Mouse (Mus musculus) forebrain, embryonic 15.5 days (tissue): ENCODE results near the gene Polr2c. TPM values are rescaled to one million over a fixed set of nuclear protein-coding genes. Genes with fewer than 3 reads are reported as not detected.
A peak's percentile ranks its signal among the peaks of the same experiment; 100 is the strongest.
"Not testable (repeated sequence)": the region's sequence is repeated elsewhere in the genome, so short reads cannot be mapped to it uniquely, and the experiment has no call there.

ENCODE experiments used
- ATAC-seq: fragments of 200-750 bp; cut with Nextera tagmentation; replicated peaks from 2 replicates; pipeline ENCODE4 v1.8.0; 2017; ENCODE audit warnings: mild to moderate bottlenecking, moderate TSS enrichment, moderate library complexity
- H3K27ac ChIP-seq: fragments of 300-500 bp; sonication (generic); replicated peaks from 2 replicates; pipeline ENCODE4 v1.5.1; 2015; ENCODE audit warnings: mild to moderate bottlenecking, inconsistent platforms
- H3K27me3 ChIP-seq: fragments of 300-500 bp; sonication (generic); 2 replicates; pipeline ENCODE4 v1.6.1; 2015; ENCODE audit warnings: inconsistent platforms
- H3K36me3 ChIP-seq: fragments of 300-500 bp; sonication (generic); 2 replicates; pipeline ENCODE4 v1.6.1; 2015; ENCODE audit warnings: mild to moderate bottlenecking, inconsistent platforms
- H3K4me1 ChIP-seq: fragments of 300-500 bp; sonication (generic); 2 replicates; pipeline ENCODE4 v1.6.1; 2015; ENCODE audit warnings: inconsistent platforms
- H3K4me2 ChIP-seq: fragments of 300-500 bp; sonication (generic); replicated peaks from 2 replicates; pipeline ENCODE4 v1.6.1; 2015; ENCODE audit warnings: mild to moderate bottlenecking, inconsistent platforms
- H3K4me3 ChIP-seq: fragments of 300-500 bp; sonication (generic); 2 replicates; pipeline ENCODE4 v1.5.1; 2015; ENCODE audit warnings: mild to moderate bottlenecking, inconsistent platforms
- H3K9ac ChIP-seq: fragments of 300-500 bp; sonication (generic); replicated peaks from 2 replicates; pipeline ENCODE4 v1.6.1; 2015; ENCODE audit warnings: mild to moderate bottlenecking, inconsistent platforms
- H3K9me3 ChIP-seq: fragments of 300-500 bp; sonication (generic); 2 replicates; pipeline ENCODE4 v1.6.1; 2016; ENCODE audit warnings: inconsistent platforms
- WGBS: fragments of 180-500 bp; shearing (Covaris S2); methylation state at CpG from one replicate; pipeline ENCODE4 v1.1.7; 2015; ENCODE audit warnings: mixed read lengths; 5-methylcytosine and 5-hydroxymethylcytosine counted together
- polyA plus RNA-seq: library from polyadenylated mRNA; unstranded; fragments of >200 nt; fragmentation: Nextera tagmentation; extraction: Ambion mirVana; gene quantifications from 2 replicates; pipeline ENCODE4 v1.2.1, GENCODE M21; 2015

Polr2c gene
- polyA plus RNA-seq, 1 experiment from 2014 or later: 150 TPM

DNA sequence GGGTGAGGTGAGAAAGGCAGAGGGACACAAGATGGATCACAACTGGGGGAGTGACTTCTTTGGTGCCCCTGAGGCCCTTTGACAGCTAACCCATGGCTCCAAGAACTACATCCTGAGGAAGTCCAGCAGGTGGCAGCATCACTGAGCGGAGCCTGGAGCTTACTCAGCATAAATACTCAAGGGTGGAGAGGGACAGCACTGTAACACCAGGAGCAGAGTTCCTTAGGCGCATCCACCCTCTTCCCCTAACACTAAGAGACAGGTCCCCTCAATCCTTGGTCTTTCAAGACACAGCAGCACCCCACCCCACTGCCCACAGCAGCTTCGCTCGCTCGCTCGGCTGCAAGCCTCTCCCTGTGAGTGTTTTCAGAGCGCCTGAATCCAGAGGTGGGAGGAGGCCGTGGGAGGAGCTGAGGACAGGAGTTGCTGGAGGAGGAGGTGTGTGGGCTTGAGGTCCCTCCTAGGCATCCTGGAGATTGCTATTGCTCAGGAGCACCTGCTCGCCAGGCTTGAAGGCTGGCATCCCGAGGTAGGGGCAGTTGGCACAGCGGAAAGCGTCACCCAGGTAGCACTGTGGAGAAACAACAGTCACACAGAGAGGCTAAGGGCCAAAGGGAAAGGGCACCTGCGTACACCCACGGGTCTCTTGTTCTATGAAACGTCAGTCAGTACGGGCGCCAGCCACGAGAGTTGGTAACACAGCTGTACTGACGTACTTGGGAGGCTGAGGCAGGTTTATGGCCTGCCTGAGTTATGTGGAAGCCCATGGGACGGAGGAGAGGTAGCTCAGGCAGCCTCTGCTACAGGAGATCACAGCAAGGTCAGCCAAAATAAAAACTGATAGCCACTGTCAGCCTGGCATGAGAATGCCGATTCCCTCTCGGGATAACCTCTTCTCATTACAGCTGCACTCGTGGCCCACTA is 34.4 kb upstream of the Polr2c start:
- ATAC-seq: peak; percentile 38; the same call in 1 of the 2 replicates
- H3K36me3 ChIP-seq: peaks cover 64% of the 10 kb centered on the region

GRCm38 (mm10) chr8:94825170-94825569 is 32.1 kb upstream of the Polr2c start:
- Histone ChIP-seq H3K4me2 (no peak overlapping the region), H3K9me3 (no peaks in the 10 kb centered on the region), H3K9ac (no peak overlapping the region), H3K4me3 (no peak overlapping the region), H3K4me1 (no peaks in the 10 kb centered on the region), H3K27me3 (no peaks in the 10 kb centered on the region), H3K36me3 (peaks cover 75% of the 10 kb centered on the region), H3K27ac (no peak overlapping the region)
- ATAC-seq: no peak
- 79% methylated on average over 6 of the region's 6 CpGs for WGBS

More for the DNA sequence above, 34.4 kb upstream of the Polr2c start:
- no peaks in the 10 kb centered on the region for H3K9me3 ChIP-seq
- H3K27me3 ChIP-seq: no peaks in the 10 kb centered on the region
- no peak overlapping the region for H3K9ac ChIP-seq
- H3K4me3 ChIP-seq: no peak overlapping the region
- no peaks in the 10 kb centered on the region for H3K4me1 ChIP-seq
- H3K27ac ChIP-seq: no peak overlapping the region
- no peak overlapping the region for H3K4me2 ChIP-seq
- 79% methylated on average over 23 of the region's 23 CpGs for WGBS

- WGBS: 91% methylated on average over 5 of the region's 5 CpGs
- Histone ChIP-seq H3K4me1 (no peaks in the 10 kb centered on the region), H3K9me3 (no peaks in the 10 kb centered on the region), H3K4me2 (no peak overlapping the region), H3K4me3 (no peak overlapping the region), H3K36me3 (peaks cover 73% of the 10 kb centered on the region), H3K27me3 (no peaks in the 10 kb centered on the region), H3K9ac (no peak overlapping the region), H3K27ac (no peak overlapping the region)
- no peak for ATAC-seq
Observed at GRCm38 (mm10) chr8:94826210-94826609, 31.0 kb upstream of the Polr2c start.

DNA sequence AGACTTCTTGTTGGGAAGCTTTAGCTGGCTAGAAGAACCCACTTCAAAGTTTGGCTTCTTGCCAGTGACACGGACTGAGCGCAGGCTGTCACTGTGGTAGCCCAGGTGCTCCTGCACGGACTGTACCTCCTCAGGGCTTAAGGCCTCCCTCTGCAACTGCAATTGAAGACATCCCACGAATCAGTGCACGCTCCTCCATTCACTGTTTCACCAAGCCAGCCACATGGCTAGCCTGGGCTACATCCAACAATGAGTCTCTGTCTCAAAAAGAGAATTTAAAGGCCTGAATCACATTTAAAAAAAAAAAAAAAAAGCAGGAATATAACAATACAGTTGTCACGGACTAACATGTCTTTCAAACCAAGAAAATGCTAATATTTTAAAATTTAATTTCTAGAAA is 29.0 kb upstream of the Polr2c start:
- H3K27ac ChIP-seq: no peak overlapping the region
- no peaks in the 10 kb centered on the region for H3K27me3 ChIP-seq
- H3K36me3 ChIP-seq: peaks cover 63% of the 10 kb centered on the region
- H3K9me3 ChIP-seq: no peaks in the 10 kb centered on the region
- WGBS: 88% methylated on average over 6 of the region's 6 CpGs
- H3K4me3 ChIP-seq: no peak overlapping the region
- no peak for ATAC-seq
- H3K4me2 ChIP-seq: no peak overlapping the region
- peaks cover 11% of the 10 kb centered on the region; the same call in 1 of the 2 replicates for H3K4me1 ChIP-seq
- H3K9ac ChIP-seq: no peak overlapping the region

- WGBS: 87% methylated on average over 7 of the region's 7 CpGs
Observed at GRCm38 (mm10) chr8:94833901-94834405, 23.3 kb upstream of the Polr2c start.

GRCm38 (mm10) chr8:94835751-94836150 is 21.5 kb upstream of the Polr2c start:
- ATAC-seq, H3K27me3 ChIP-seq, H3K4me2 ChIP-seq, H3K9ac ChIP-seq, H3K4me3 ChIP-seq, H3K9me3 ChIP-seq, H3K27ac ChIP-seq: not testable (repeated sequence)
- peaks cover 10% of the 10 kb centered on the region for H3K36me3 ChIP-seq
- peaks cover 33% of the 10 kb centered on the region for H3K4me1 ChIP-seq
- WGBS: 94% methylated on average over 13 of the region's 13 CpGs

More at GRCm38 (mm10) chr8:94833901-94834405, 23.3 kb upstream of the Polr2c start:
- not testable (repeated sequence) for H3K27ac ChIP-seq, H3K4me3 ChIP-seq, H3K9me3 ChIP-seq, H3K4me2 ChIP-seq, H3K9ac ChIP-seq, H3K27me3 ChIP-seq, ATAC-seq
- H3K4me1 ChIP-seq: peaks cover 29% of the 10 kb centered on the region
- peaks cover 23% of the 10 kb centered on the region for H3K36me3 ChIP-seq

DNA sequence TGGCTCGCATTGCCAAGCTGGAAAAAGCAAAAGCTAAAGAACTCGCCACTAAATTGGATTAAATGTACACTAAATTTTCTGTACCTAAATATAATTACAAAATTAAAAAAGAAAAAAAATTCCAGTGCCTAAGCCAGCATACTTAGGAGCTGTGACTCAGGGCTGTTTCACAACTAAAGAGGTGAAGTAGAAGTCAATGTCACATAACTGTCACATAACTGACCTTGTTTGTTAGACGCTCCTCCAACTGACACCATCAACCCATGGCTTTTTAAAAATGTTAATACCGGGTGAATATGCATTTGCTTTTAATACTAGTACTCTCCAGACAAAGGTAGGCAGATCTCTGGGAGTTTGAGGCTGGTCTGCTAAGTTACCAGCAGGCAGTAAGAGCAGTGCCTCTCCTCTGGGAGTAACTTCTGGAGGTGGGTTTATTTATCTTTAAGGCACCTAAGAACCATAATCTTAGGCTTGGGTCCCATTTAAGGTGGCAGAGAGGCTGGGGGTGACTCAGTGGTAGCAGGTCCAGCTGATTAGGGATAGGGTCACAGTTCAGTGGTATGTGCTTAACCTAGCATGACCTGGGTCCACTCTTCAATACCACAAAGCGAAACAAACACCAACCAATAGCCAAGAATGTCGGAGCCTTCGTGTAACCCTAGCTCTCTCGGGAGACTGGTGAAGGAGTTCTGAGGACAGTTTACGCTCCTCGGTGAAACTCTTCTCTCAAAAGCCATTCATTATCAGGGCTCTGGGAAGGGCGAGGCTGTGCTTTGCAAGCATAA is 20.6 kb upstream of the Polr2c start:
- 80% methylated on average over 11 of the region's 11 CpGs for WGBS
- Histone ChIP-seq H3K9me3 (no peaks in the 10 kb centered on the region), H3K36me3 (peaks cover 3% of the 10 kb centered on the region), H3K9ac (peak overlapping the region; percentile 98), H3K4me3 (peak overlapping the region; percentile 99), H3K4me2 (peak overlapping the region; percentile 87), H3K27ac (no peak overlapping the region), H3K4me1 (peaks cover 33% of the 10 kb centered on the region), H3K27me3 (no peaks in the 10 kb centered on the region)
- no peak for ATAC-seq

- H3K9ac ChIP-seq: peak within 1 kb of the TSS; percentile 98
- peak within 1 kb of the TSS; percentile 93 for H3K27ac ChIP-seq
- no peaks in the 10 kb centered on the region for H3K27me3 ChIP-seq
- peaks cover 26% of the 10 kb centered on the region for H3K4me1 ChIP-seq
- peak within 1 kb of the TSS; percentile 99 for H3K4me3 ChIP-seq
- WGBS: under 1% methylated on average over 82 of the region's 82 CpGs
- H3K9me3 ChIP-seq: no peaks in the 10 kb centered on the region
- peak within 1 kb of the TSS; percentile 87 for H3K4me2 ChIP-seq
- peak; percentile 99 for ATAC-seq
- no peaks in the 10 kb centered on the region for H3K36me3 ChIP-seq
Observed at GRCm38 (mm10) chr8:94837662-94838574, 19.3 kb upstream of the Polr2c start, which contains the start of the genes Coq9 and Ciapin1. Gene Coq9, plus strand, starts transcription at chr8:94838321. Gene Ciapin1, minus strand, starts transcription at chr8:94838358.

GRCm38 (mm10) chr8:94838600-94838999 is 18.6 kb upstream of the Polr2c start:
- Histone ChIP-seq H3K27me3 (no peaks in the 10 kb centered on the region), H3K27ac (peak overlapping the region; percentile 93), H3K4me3 (peak overlapping the region; percentile 99), H3K9me3 (no peaks in the 10 kb centered on the region), H3K4me1 (peaks cover 22% of the 10 kb centered on the region), H3K9ac (peak overlapping the region; percentile 98), H3K4me2 (peak overlapping the region; percentile 87), H3K36me3 (no peaks in the 10 kb centered on the region)
- peak; percentile 60 for ATAC-seq
- WGBS: under 1% methylated on average over 24 of the region's 24 CpGs

DNA sequence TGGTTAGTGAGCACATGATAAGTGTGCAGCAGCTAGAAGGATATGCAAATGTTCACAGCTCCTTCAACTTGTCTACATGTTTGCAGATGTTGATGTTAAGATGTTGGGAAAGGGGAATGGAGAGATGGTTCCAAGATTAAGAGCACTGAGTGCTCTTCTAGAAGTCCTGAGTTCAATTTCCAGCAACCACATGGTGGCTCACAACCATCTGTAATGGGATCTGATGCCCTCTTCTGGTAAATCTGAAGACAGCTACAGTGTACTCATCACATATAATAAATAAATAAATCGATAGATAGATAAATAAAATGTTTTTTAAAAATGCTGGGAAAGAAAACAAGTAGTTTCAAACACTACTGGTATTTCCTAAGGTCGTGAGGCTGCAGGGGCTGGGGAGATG is 16.1 kb upstream of the Polr2c start:
- no peak overlapping the region for H3K4me3 ChIP-seq
- no peak overlapping the region for H3K4me2 ChIP-seq
- peaks cover 21% of the 10 kb centered on the region for H3K4me1 ChIP-seq
- no peak overlapping the region for H3K27ac ChIP-seq
- H3K9ac ChIP-seq: no peak overlapping the region
- no peak for ATAC-seq
- no peaks in the 10 kb centered on the region for H3K9me3 ChIP-seq
- H3K27me3 ChIP-seq: no peaks in the 10 kb centered on the region
- 55% methylated on average over 2 of the region's 2 CpGs for WGBS
- peaks cover 12% of the 10 kb centered on the region for H3K36me3 ChIP-seq

DNA sequence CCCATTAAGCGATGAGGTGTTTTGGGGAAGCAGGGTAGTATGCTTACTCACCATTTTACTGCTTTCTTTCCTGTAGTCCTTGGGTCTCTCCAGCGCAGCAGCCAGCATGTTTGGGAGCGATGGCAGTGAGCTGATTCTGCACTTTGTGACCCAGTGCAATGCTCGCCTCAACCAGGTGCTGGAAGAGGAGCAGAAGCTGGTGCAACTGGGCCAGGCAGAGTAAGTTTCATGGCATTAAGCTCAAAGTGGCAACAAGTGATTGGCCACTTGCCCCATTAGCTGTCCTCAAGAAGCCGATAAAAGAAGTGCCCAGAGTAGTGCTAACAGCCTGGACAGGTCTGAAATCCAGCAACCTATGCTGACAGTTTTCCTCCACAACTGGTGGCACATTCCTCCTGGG is 7.2 kb upstream of the Polr2c start:
- no peak overlapping the region for H3K27ac ChIP-seq
- no peak overlapping the region for H3K4me2 ChIP-seq
- H3K27me3 ChIP-seq: no peaks in the 10 kb centered on the region
- WGBS: 92% methylated on average over 5 of the region's 5 CpGs
- no peak for ATAC-seq
- peaks cover 61% of the 10 kb centered on the region for H3K36me3 ChIP-seq
- no peak overlapping the region for H3K4me3 ChIP-seq
- H3K9me3 ChIP-seq: no peaks in the 10 kb centered on the region
- H3K9ac ChIP-seq: no peak overlapping the region
- no peaks in the 10 kb centered on the region for H3K4me1 ChIP-seq
